Mouse (Mus musculus) lung, adult 2 months (tissue): ENCODE data around the gene Zbtb25.

ENCODE experiments used
- CTCF ChIP-seq: fragments of 200-500 bp; IDR thresholded peaks from 2 replicates; pipeline ENCODE4 v1.5.1; 2011; ENCODE audit warnings: mild to moderate bottlenecking, low read length, control low read depth; ENCODE audit not compliant: insufficient read depth
- POLR2A ChIP-seq: fragments of 200-500 bp; IDR thresholded peaks from 2 replicates; pipeline ENCODE4 v1.6.1; 2011; ENCODE audit warnings: low read depth, mild to moderate bottlenecking, control low read depth, low read length, borderline replicate concordance; ENCODE audit errors: extremely low read depth

GRCm38 (mm10) chr12:76388794-76389193 is 19.4 kb upstream of the Zbtb25 start:
- TF ChIP-seq CTCF (no peak), POLR2A (no peak)
